In the genomic region with DNA sequence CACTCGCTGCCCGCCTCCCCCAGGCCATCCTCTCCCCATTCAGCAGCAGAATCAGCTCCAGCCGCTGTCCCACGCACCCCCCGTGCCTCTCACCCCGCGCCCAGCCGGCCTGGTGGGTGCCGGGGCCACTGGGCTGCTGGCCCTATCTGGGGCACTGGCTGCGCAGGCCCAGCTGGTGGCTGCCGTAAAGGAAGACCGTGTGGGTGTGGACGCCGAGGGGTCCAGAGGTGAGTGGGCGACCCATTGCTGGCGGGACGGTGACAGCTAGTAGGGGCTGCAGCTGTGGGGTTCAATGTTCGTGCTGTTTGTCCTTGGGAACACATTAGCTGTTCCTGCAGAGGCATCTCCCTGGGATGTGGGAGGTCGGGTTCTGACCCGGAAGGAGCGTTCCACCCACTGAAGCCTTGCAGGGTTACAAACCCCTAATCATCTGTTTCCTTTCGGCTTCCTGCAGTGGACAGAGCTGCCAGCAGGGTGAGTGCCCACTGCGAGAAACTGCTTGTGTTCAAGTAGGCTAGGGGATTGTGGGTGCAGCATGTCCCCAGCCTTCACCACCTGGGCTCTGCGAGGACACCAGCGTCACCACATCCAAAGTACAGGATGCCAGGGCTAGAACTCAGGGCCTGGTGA, we compare ENCODE assay signal across 8 mouse cellular contexts. TPM values are rescaled to one million over a fixed set of nuclear protein-coding genes. Genes with fewer than 3 reads are reported as not detected.
DNase-seq lines count a peak whose midpoint lies in the region; ATAC-seq and TF ChIP-seq lines count a peak whose summit lies in the region.

No protein-coding gene starts in this region.

- H3K4me1 ChIP-seq in heart, embryonic 13.5 days = peaks cover 20% of the 10 kb centered on the region
- H3K4me1 ChIP-seq in embryonic facial prominence, embryonic 11.5 days (ENCODE audit: control insufficient read depth, insufficient read depth, low read length) = 0 out of 2 replicates have a peak, but pooled peaks cover 6% of the 10 kb centered on the region
- peaks cover 10% of the 10 kb centered on the region for H3K4me1 ChIP-seq in liver, postnatal 0 days (ENCODE audit: insufficient read depth)

- ATAC-seq in heart, embryonic 13.5 days (ENCODE audit: extremely low read depth, insufficient number of reproducible peaks, low FRiP score, low TSS enrichment) = no peak
- ATAC-seq in embryonic facial prominence, embryonic 11.5 days (replicated peaks; ENCODE audit: insufficient number of reproducible peaks, low FRiP score, low TSS enrichment, low read depth) = no peak
- ATAC-seq in liver, postnatal 0 days = peak; percentile 52

- H3K4me3 ChIP-seq in heart, embryonic 13.5 days = no peak overlapping the region
- H3K4me3 ChIP-seq in embryonic facial prominence, embryonic 11.5 days (ENCODE audit: low read depth, low read length) = no peak overlapping the region
- H3K4me3 ChIP-seq in liver, postnatal 0 days (ENCODE audit: low read depth, low read length) = no peak overlapping the region

- H3K9ac ChIP-seq in heart, embryonic 13.5 days = peak overlapping the region; percentile 33
- peak overlapping the region; percentile 13; the same call in 1 of the 2 replicates for H3K9ac ChIP-seq in embryonic facial prominence, embryonic 11.5 days (replicated peaks; ENCODE audit: low read length)
- H3K9ac ChIP-seq in liver, postnatal 0 days (replicated peaks) = no peak overlapping the region

- no peak overlapping the region for H3K4me2 ChIP-seq in heart, embryonic 13.5 days
- no peak overlapping the region; the same call in 1 of the 2 replicates for H3K4me2 ChIP-seq in embryonic facial prominence, embryonic 11.5 days (ENCODE audit: low read depth, low read length)
- peak overlapping the region; percentile 42 for H3K4me2 ChIP-seq in liver, postnatal 0 days (ENCODE audit: low read depth, low read length)

- no peak for TF ChIP-seq EP300 in liver, postnatal 0 days (IDR thresholded peaks at IDR 0.05; ENCODE audit: low read depth)

- H3K9me3 ChIP-seq in heart, embryonic 13.5 days = no peaks in the 10 kb centered on the region
- no peaks in the 10 kb centered on the region for H3K9me3 ChIP-seq in embryonic facial prominence, embryonic 11.5 days (replicated peaks; ENCODE audit: control insufficient read depth, low read length)
- no peaks in the 10 kb centered on the region for H3K9me3 ChIP-seq in liver, postnatal 0 days (ENCODE audit: low read length)

- H3K27me3 ChIP-seq in heart, embryonic 13.5 days (replicated peaks) = peaks cover 27% of the 10 kb centered on the region; the same call in 1 of the 2 replicates
- H3K27me3 ChIP-seq in embryonic facial prominence, embryonic 11.5 days (ENCODE audit: control insufficient read depth, insufficient read depth, low read length) = peaks cover 8% of the 10 kb centered on the region
- peaks cover 9% of the 10 kb centered on the region; the same call in 1 of the 2 replicates for H3K27me3 ChIP-seq in liver, postnatal 0 days (ENCODE audit: insufficient read depth, low read length)

- 44% methylated on average over 25 of the region's 25 CpGs for WGBS in heart, embryonic 13.5 days
- WGBS in embryonic facial prominence, embryonic 11.5 days = 44% methylated on average over 25 of the region's 25 CpGs
- WGBS in liver, postnatal 0 days (ENCODE audit: insufficient replicate concordance) = 33% methylated on average over 25 of the region's 25 CpGs

- TF ChIP-seq CTCF in liver, postnatal 0 days (IDR thresholded peaks at IDR 0.05; ENCODE audit: low read depth) = peak; percentile 60

- no peak for DNase-seq in heart, postnatal 4 days
- peak; percentile 91 for DNase-seq in 416B (ENCODE audit: low read depth)
- no peak for DNase-seq in embryonic facial prominence, embryonic 11.5 days (ENCODE audit: low spot score)
- DNase-seq in liver, postnatal 0 days = no peak
- DNase-seq in ovary, postnatal 10 days (ENCODE audit: low spot score) = no peak
- DNase-seq in cerebellum, adult 11-12 months = no peak
- no peak for DNase-seq in layer of hippocampus, postnatal 36 days

- peaks cover 30% of the 10 kb centered on the region for H3K36me3 ChIP-seq in heart, embryonic 13.5 days
- no peaks in the 10 kb centered on the region for H3K36me3 ChIP-seq in embryonic facial prominence, embryonic 11.5 days (replicated peaks; ENCODE audit: control insufficient read depth, insufficient read depth, low read depth, low read length)
- no peaks in the 10 kb centered on the region for H3K36me3 ChIP-seq in liver, postnatal 0 days (replicated peaks; ENCODE audit: insufficient read depth, low read length)

- H3K27ac ChIP-seq in heart, embryonic 13.5 days (replicated peaks) = no peak overlapping the region
- no peak overlapping the region for H3K27ac ChIP-seq in embryonic facial prominence, embryonic 11.5 days (replicated peaks; ENCODE audit: low read depth, low read length)
- H3K27ac ChIP-seq in liver, postnatal 0 days (ENCODE audit: low read depth) = no peak overlapping the region

RNA-seq across cellular contexts. Expression of gene Tle2, which starts 6.2 kb away (rescaled TPM):
- polyA plus RNA-seq in heart, embryonic 13.5 days (2015; fragmentation: Nextera tagmentation; extraction: Ambion mirVana) = 23.4 and 26.4 TPM in 2 replicates
- 10 to 100 TPM; 15.3 to 17.1 TPM for total RNA-seq in heart, postnatal 4 days (2021)
- 14.1 and 15.3 TPM in 2 replicates for polyA plus RNA-seq in embryonic facial prominence, embryonic 11.5 days (2014; fragmentation: Nextera tagmentation; extraction: Ambion mirVana)
- polyA plus RNA-seq in liver, postnatal 0 days (2015; fragmentation: Nextera tagmentation; extraction: Ambion mirVana) = 1.2 and 2.2 TPM in 2 replicates
- 10 to 100 TPM; 33.2 to 33.9 TPM for total RNA-seq in layer of hippocampus, postnatal 36 days (2021)

RNA-seq across cellular contexts. Expression of gene Tle6, which starts 20.3 kb away (rescaled TPM):
- polyA plus RNA-seq in heart, embryonic 13.5 days (2015; fragmentation: Nextera tagmentation; extraction: Ambion mirVana) = 30.1 and 30.4 TPM in 2 replicates
- 10 to 100 TPM in 1 of 2 experiments, 1 to 10 TPM in 1; 7.2 to 10.6 TPM for total RNA-seq in heart, postnatal 4 days (2021)
- 7.1 and 10.7 TPM in 2 replicates for polyA plus RNA-seq in embryonic facial prominence, embryonic 11.5 days (2014; fragmentation: Nextera tagmentation; extraction: Ambion mirVana)
- polyA plus RNA-seq in liver, postnatal 0 days (2015; fragmentation: Nextera tagmentation; extraction: Ambion mirVana) = 2.9 and 3.0 TPM in 2 replicates
- total RNA-seq in layer of hippocampus, postnatal 36 days (2021) = 1 to 10 TPM; 1.3 to 3.0 TPM

RNA-seq across cellular contexts. Expression of gene Aes, which starts 21.3 kb away (rescaled TPM):
- polyA plus RNA-seq in heart, embryonic 13.5 days (2015; fragmentation: Nextera tagmentation; extraction: Ambion mirVana) = 629 and 649 TPM in 2 replicates
- 100 to 1,000 TPM; 821 to 843 TPM for total RNA-seq in heart, postnatal 4 days (2021)
- 303 and 321 TPM in 2 replicates for polyA plus RNA-seq in embryonic facial prominence, embryonic 11.5 days (2014; fragmentation: Nextera tagmentation; extraction: Ambion mirVana)
- polyA plus RNA-seq in liver, postnatal 0 days (2015; fragmentation: Nextera tagmentation; extraction: Ambion mirVana) = 256 and 266 TPM in 2 replicates
- total RNA-seq in layer of hippocampus, postnatal 36 days (2021) = 100 to 1,000 TPM; 667 to 720 TPM

RNA-seq across cellular contexts. Expression of gene BC025920, which starts 25.5 kb away (rescaled TPM):
- polyA plus RNA-seq in heart, embryonic 13.5 days (2015; fragmentation: Nextera tagmentation; extraction: Ambion mirVana) = 0.44 and 0.64 TPM in 2 replicates
- total RNA-seq in heart, postnatal 4 days (2021) = 1 to 10 TPM; 1.2 to 1.3 TPM
- polyA plus RNA-seq in embryonic facial prominence, embryonic 11.5 days (2014; fragmentation: Nextera tagmentation; extraction: Ambion mirVana) = 0.52 and 0.70 TPM in 2 replicates
- polyA plus RNA-seq in liver, postnatal 0 days (2015; fragmentation: Nextera tagmentation; extraction: Ambion mirVana) = 0.13 TPM in 2 replicates
- 1 to 10 TPM; 3.6 to 3.9 TPM for total RNA-seq in layer of hippocampus, postnatal 36 days (2021)

RNA-seq across cellular contexts. Expression of gene Gna11, which starts 35.6 kb away (rescaled TPM):
- 59.0 and 62.7 TPM in 2 replicates for polyA plus RNA-seq in heart, embryonic 13.5 days (2015; fragmentation: Nextera tagmentation; extraction: Ambion mirVana)
- 10 to 100 TPM; 58.5 to 62.7 TPM for total RNA-seq in heart, postnatal 4 days (2021)
- 62.0 and 68.6 TPM in 2 replicates for polyA plus RNA-seq in embryonic facial prominence, embryonic 11.5 days (2014; fragmentation: Nextera tagmentation; extraction: Ambion mirVana)
- polyA plus RNA-seq in liver, postnatal 0 days (2015; fragmentation: Nextera tagmentation; extraction: Ambion mirVana) = 18.3 and 19.2 TPM in 2 replicates
- 100 to 1,000 TPM; 113 to 117 TPM for total RNA-seq in layer of hippocampus, postnatal 36 days (2021)
